Mouse (Mus musculus) limb, embryonic 14.5 days (tissue): Measurements from ENCODE around the gene Tmem132c. TPM values are rescaled to one million over a fixed set of nuclear protein-coding genes. Genes with fewer than 3 reads are reported as not detected.

Experiments used
- ATAC-seq: fragments of 200-750 bp; cut with Nextera tagmentation; 2 replicates; pipeline ENCODE4 v1.8.0; 2017; ENCODE audit warnings: low read depth, moderate number of reproducible peaks, moderate TSS enrichment; ENCODE audit not compliant: low FRiP score
- DNase-seq: peaks from one replicate; pipeline ENCODE4 v3.0.0-alpha.2; 2015; ENCODE audit warnings: low spot score
- H3K27ac ChIP-seq: fragments of 300-500 bp; sonication (generic); replicated peaks from 2 replicates; pipeline ENCODE4 v1.5.1; 2014; ENCODE audit warnings: low read depth, mild to moderate bottlenecking, low read length, moderate library complexity, mixed read lengths
- H3K27me3 ChIP-seq: fragments of 300-500 bp; sonication (generic); 2 replicates; pipeline ENCODE4 v1.6.1; 2014; ENCODE audit warnings: low read length, mixed read lengths; ENCODE audit not compliant: control insufficient read depth, insufficient read depth
- H3K36me3 ChIP-seq: fragments of 300-500 bp; sonication (generic); 2 replicates; pipeline ENCODE4 v1.6.1; 2014; ENCODE audit warnings: mild to moderate bottlenecking, low read length, moderate library complexity, mixed read lengths; ENCODE audit not compliant: control insufficient read depth, insufficient read depth
- H3K4me1 ChIP-seq: fragments of 300-500 bp; sonication (generic); 2 replicates; pipeline ENCODE4 v1.6.1; 2014; ENCODE audit warnings: antibody characterized with exemption, low read length, mixed read lengths; ENCODE audit not compliant: control insufficient read depth, insufficient read depth
- H3K4me2 ChIP-seq: fragments of 300-500 bp; sonication (generic); replicated peaks from 2 replicates; pipeline ENCODE4 v1.6.1; 2014; ENCODE audit warnings: low read depth, mild to moderate bottlenecking, low read length, moderate library complexity; ENCODE audit not compliant: severe bottlenecking
- H3K4me3 ChIP-seq: fragments of 300-500 bp; sonication (generic); replicated peaks from 2 replicates; pipeline ENCODE4 v1.5.1; 2014; ENCODE audit warnings: low read length
- H3K9ac ChIP-seq: fragments of 300-500 bp; sonication (generic); 2 replicates; pipeline ENCODE4 v1.6.1; 2014; ENCODE audit warnings: mild to moderate bottlenecking, low read depth, low read length, moderate library complexity; ENCODE audit not compliant: severe bottlenecking
- H3K9me3 ChIP-seq: fragments of 300-500 bp; sonication (generic); 2 replicates; pipeline ENCODE4 v1.6.1; 2016; ENCODE audit warnings: low read length; ENCODE audit not compliant: control insufficient read depth
- POLR2A ChIP-seq: fragments of 200-500 bp; IDR thresholded peaks from 2 replicates; pipeline ENCODE4 v1.8.0; 2012; ENCODE audit warnings: inconsistent platforms, mild to moderate bottlenecking, moderate library complexity, borderline replicate concordance; ENCODE audit not compliant: insufficient read depth, insufficient read length; ENCODE audit errors: extremely low read depth
- WGBS: fragments of 180-500 bp; shearing (Covaris S2); extraction: QIAGEN DNeasy Blood & Tissue Kit; methylation state at CpG from one replicate; pipeline ENCODE4 v1.1.7; 2014; 5-methylcytosine and 5-hydroxymethylcytosine counted together
- polyA plus RNA-seq, 2 experiments: library from polyadenylated mRNA; depleted of rRNA in 1 of 2; stranded (reverse) in 1 of 2; unstranded in 1 of 2; fragments of >200 nt; fragmentation: Nextera tagmentation in 1 of 2; extraction: Ambion mirVana in 1 of 2; gene quantifications; 2 replicates each; pipeline versions ENCODE4 v1.2.1 to v1.2.3; 2012 to 2014

Tmem132c gene
- polyA plus RNA-seq, 2 experiments, result 27.2 to 33.2 TPM

GRCm38 (mm10) chr5:127587854-127588253 lies 346.2 kb downstream of the Tmem132c start:
- Histone ChIP-seq H3K27me3 (no peaks in the 10 kb centered on the region), H3K4me1 (no peaks in the 10 kb centered on the region), H3K27ac (no peak overlapping the region), H3K4me2 (no peak overlapping the region), H3K36me3 (no peaks in the 10 kb centered on the region; the same call in 1 of the 2 replicates), H3K9ac (no peak overlapping the region), H3K9me3 (no peaks in the 10 kb centered on the region), H3K4me3 (no peak overlapping the region)
- WGBS, result 43% methylated on average over 6 of the region's 6 CpGs
- ATAC-seq (no peak), DNase-seq (no peak)
- TF ChIP-seq POLR2A, result no peak

GRCm38 (mm10) chr5:127592406-127592805 lies 350.8 kb downstream of the Tmem132c start:
- WGBS, result 68% methylated on average over 5 of the region's 5 CpGs
- TF ChIP-seq POLR2A, result no peak
- Histone ChIP-seq H3K4me1 (no peaks in the 10 kb centered on the region), H3K4me3 (no peak overlapping the region), H3K9me3 (no peaks in the 10 kb centered on the region), H3K27ac (no peak overlapping the region), H3K4me2 (no peak overlapping the region), H3K9ac (no peak overlapping the region), H3K36me3 (peaks cover 44% of the 10 kb centered on the region), H3K27me3 (no peaks in the 10 kb centered on the region)
- ATAC-seq (no peak), DNase-seq (no peak)

- WGBS, result 83% methylated on average over 6 of the region's 6 CpGs
- Histone ChIP-seq H3K4me2 (no peak overlapping the region), H3K4me1 (no peaks in the 10 kb centered on the region), H3K27ac (no peak overlapping the region), H3K9ac (no peak overlapping the region), H3K9me3 (no peaks in the 10 kb centered on the region), H3K27me3 (no peaks in the 10 kb centered on the region), H3K36me3 (peaks cover 48% of the 10 kb centered on the region), H3K4me3 (no peak overlapping the region)
- no peak for DNase-seq
- no peak for TF ChIP-seq POLR2A
- ATAC-seq, result no peak
Measured at GRCm38 (mm10) chr5:127592854-127593253, 351.2 kb downstream of the Tmem132c start.

- Histone ChIP-seq H3K4me1 (no peaks in the 10 kb centered on the region), H3K9ac (no peak overlapping the region), H3K4me2 (no peak overlapping the region), H3K4me3 (no peak overlapping the region), H3K9me3 (no peaks in the 10 kb centered on the region), H3K36me3 (peaks cover 76% of the 10 kb centered on the region), H3K27me3 (no peaks in the 10 kb centered on the region), H3K27ac (no peak overlapping the region)
- ATAC-seq, result no peak
- 92% methylated on average over 3 of the region's 3 CpGs for WGBS
- no peak for TF ChIP-seq POLR2A
- DNase-seq, result no peak
Measured at GRCm38 (mm10) chr5:127595676-127596075, 354.1 kb downstream of the Tmem132c start.

GRCm38 (mm10) chr5:127596862-127597261 lies 355.3 kb downstream of the Tmem132c start:
- 97% methylated on average over 7 of the region's 7 CpGs for WGBS
- Histone ChIP-seq H3K4me1 (no peaks in the 10 kb centered on the region), H3K4me2 (no peak overlapping the region), H3K9me3 (no peaks in the 10 kb centered on the region), H3K27ac (no peak overlapping the region), H3K9ac (no peak overlapping the region), H3K27me3 (no peaks in the 10 kb centered on the region), H3K36me3 (peaks cover 86% of the 10 kb centered on the region), H3K4me3 (no peak overlapping the region)
- ATAC-seq, result no peak
- TF ChIP-seq POLR2A, result no peak
- no peak for DNase-seq

- WGBS, result 95% methylated on average over 5 of the region's 5 CpGs
- peaks cover 90% of the 10 kb centered on the region for H3K36me3 ChIP-seq
- TF ChIP-seq POLR2A, result no peak
Measured at GRCm38 (mm10) chr5:127602996-127603395, 361.4 kb downstream of the Tmem132c start.

More at GRCm38 (mm10) chr5:127602996-127603395, 361.4 kb downstream of the Tmem132c start:
- H3K27ac ChIP-seq, result no peak overlapping the region
- DNase-seq, result no peak
- no peak overlapping the region for H3K4me2 ChIP-seq
- H3K4me1 ChIP-seq, result no peaks in the 10 kb centered on the region
- H3K4me3 ChIP-seq, result no peak overlapping the region
- H3K9ac ChIP-seq, result no peak overlapping the region
- H3K27me3 ChIP-seq, result no peaks in the 10 kb centered on the region
- no peaks in the 10 kb centered on the region for H3K9me3 ChIP-seq
- ATAC-seq, result no peak
